Mouse (Mus musculus): Measurements from ENCODE around the gene 1700122O11Rik. TPM values are rescaled to one million over a fixed set of nuclear protein-coding genes. Genes with fewer than 3 reads are reported as not detected.

1700122O11Rik gene
- polyA plus RNA-seq (2016; fragmentation: Nextera tagmentation; extraction: Ambion mirVana), result not detected in 2 replicates

- H3K4me2 ChIP-seq, result peak within 1 kb of the TSS; percentile 47; the same call in 1 of the 2 replicates
- H3K36me3 ChIP-seq, result no peaks in the 10 kb centered on the region
- ATAC-seq (ENCODE audit: insufficient number of reproducible peaks, insufficient read depth, low FRiP score, low TSS enrichment, low read depth), result no peak
- H3K4me3 ChIP-seq (replicated peaks), result no peak within 1 kb of the TSS
- 0 out of 2 replicates have a peak, but pooled peaks cover 1% of the 10 kb centered on the region for H3K9me3 ChIP-seq
- WGBS, result 84% methylated on average over 2 of the region's 2 CpGs
- H3K27me3 ChIP-seq, result peaks cover 44% of the 10 kb centered on the region
- no peak within 1 kb of the TSS for H3K9ac ChIP-seq (replicated peaks)
- H3K27ac ChIP-seq, result 0 out of 2 replicates have a peak within 1 kb of the TSS, but pooled peaks have one; percentile 69
- H3K4me1 ChIP-seq (replicated peaks), result peaks cover 34% of the 10 kb centered on the region
These were observed at the start of gene 1700122O11Rik for GRCm38 (mm10) chr17:48038193-48038592. TSS of gene 1700122O11Rik (minus strand) at chr17:48038293.

DNA sequence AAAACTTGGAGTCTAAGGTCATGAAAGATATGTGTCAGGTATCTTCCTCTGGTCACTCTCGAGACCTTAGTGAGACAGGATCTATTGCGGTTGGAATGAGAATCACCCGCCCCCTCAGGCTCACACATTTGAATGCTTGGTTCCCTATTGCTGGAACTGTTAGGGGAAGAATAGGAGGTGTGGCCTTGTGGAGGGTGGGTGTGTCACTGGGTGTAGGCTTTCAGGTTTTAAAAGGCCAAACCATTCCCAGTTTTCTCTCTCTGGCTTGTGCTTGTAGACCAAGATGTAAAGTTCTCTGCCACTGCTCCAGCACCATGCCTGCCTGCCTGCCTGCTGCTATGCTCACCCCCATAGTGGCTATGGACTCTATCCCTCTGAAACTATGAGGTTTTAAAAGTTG is 42.5 kb upstream of the 1700122O11Rik start:
- WGBS, result 55% methylated on average over 3 of the region's 3 CpGs
- H3K4me2 ChIP-seq, result no peak overlapping the region
- no peak overlapping the region for H3K9ac ChIP-seq (replicated peaks)
- H3K27me3 ChIP-seq, result no peaks in the 10 kb centered on the region
- H3K36me3 ChIP-seq, result no peaks in the 10 kb centered on the region
- H3K9me3 ChIP-seq, result peaks cover 5% of the 10 kb centered on the region; the same call in 1 of the 2 replicates
- no peak for ATAC-seq (ENCODE audit: insufficient number of reproducible peaks, insufficient read depth, low FRiP score, low TSS enrichment, low read depth)
- H3K4me3 ChIP-seq (replicated peaks), result no peak overlapping the region
- 0 out of 2 replicates have a peak, but pooled peaks cover 2% of the 10 kb centered on the region for H3K4me1 ChIP-seq (replicated peaks)
- H3K27ac ChIP-seq, result no peak overlapping the region

DNA sequence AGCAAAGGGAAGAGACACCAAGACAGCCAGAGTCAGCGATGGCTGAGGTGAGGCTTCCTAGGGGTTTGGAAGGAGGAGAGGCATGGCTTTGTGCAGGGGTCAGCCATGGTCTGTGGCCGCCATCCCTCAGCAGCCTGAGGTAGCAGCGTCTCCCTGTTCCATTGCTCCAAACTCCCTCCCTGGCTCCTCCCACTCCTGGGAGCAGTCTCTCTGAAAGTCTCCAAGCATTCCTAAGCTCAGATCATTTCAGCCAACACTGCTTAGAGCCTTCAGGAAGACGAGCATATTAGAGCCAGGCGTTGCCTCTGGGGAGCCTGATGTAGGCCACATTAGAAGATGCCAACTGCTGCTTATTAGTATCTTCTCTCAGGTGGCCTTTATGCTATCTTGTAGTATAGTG is 29.6 kb upstream of the 1700122O11Rik start:
- H3K27me3 ChIP-seq, result no peaks in the 10 kb centered on the region
- 26% methylated on average over 5 of the region's 5 CpGs for whole genome bisulfite sequencing
- H3K9ac ChIP-seq (replicated peaks), result no peak overlapping the region
- no peaks in the 10 kb centered on the region for H3K36me3 ChIP-seq
- peaks cover 44% of the 10 kb centered on the region for H3K4me1 ChIP-seq (replicated peaks)
- H3K4me3 ChIP-seq (replicated peaks), result no peak overlapping the region
- no peaks in the 10 kb centered on the region for H3K9me3 ChIP-seq
- no peak for ATAC-seq (ENCODE audit: insufficient number of reproducible peaks, insufficient read depth, low FRiP score, low TSS enrichment, low read depth)
- H3K4me2 ChIP-seq, result peak overlapping the region; percentile 2; the same call in 1 of the 2 replicates
- H3K27ac ChIP-seq, result peak overlapping the region; percentile 29; the same call in 1 of the 2 replicates

DNA sequence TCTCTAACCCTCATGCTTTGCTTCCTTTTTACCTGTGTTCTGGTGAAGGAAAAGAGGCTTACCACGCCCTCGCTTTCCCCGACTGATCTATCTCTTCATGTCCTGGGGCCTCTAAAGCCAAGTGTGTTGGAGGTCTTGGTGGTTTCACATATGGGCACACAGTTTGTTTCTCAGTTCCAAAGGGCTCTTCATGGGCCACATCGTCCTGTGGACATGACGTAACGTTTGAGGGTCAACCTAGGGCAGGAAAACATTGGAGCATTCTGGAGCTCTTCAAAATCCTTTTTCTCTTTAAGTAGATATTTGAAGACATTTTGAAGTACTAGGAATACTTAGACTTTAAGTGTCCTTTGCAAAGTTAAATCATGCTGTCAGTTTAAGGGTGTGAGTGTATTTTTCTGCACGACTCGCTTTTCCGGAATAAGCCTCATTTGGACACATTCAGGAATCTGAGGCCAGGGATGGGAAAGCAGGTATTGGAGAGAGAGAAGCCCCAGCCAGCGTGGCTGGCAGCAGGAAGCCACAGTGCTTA is 29.1 kb upstream of the 1700122O11Rik start:
- WGBS, result 75% methylated on average over 10 of the region's 10 CpGs
- Histone ChIP-seq H3K4me2 (0 out of 2 replicates have a peak overlapping the region, but pooled peaks have one; percentile 2), H3K36me3 (no peaks in the 10 kb centered on the region), H3K27ac (peak overlapping the region; percentile 29; the same call in 1 of the 2 replicates), H3K27me3 (no peaks in the 10 kb centered on the region; the same call in 1 of the 2 replicates), H3K9me3 (no peaks in the 10 kb centered on the region), H3K9ac (replicated peaks) (no peak overlapping the region), H3K4me1 (replicated peaks) (peaks cover 44% of the 10 kb centered on the region), H3K4me3 (replicated peaks) (no peak overlapping the region)
- no peak for ATAC-seq (ENCODE audit: insufficient number of reproducible peaks, insufficient read depth, low FRiP score, low TSS enrichment, low read depth)

DNA sequence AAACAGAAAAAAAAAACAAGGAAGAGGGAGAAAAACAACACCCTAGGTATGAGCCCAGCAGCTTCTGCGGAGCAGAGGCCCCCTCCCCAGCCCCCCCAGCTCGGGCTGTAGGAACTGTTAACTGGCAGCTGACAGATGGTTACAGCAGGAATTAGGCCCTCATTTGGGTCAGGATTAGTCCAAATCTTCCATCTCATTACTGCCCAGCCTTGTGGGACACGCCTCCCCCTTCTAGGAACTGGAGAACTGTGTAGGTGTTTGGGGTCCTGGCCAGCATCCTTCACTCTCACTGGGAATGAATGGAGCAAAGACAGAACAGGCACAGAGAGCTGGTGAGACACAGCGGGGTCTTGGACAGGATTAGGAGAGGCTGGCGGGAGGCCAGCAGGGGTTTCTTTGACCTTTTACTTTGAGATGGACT is 27.0 kb upstream of the 1700122O11Rik start:
- peak overlapping the region; percentile 91 for H3K27ac ChIP-seq
- peaks cover 44% of the 10 kb centered on the region for H3K4me1 ChIP-seq (replicated peaks)
- H3K36me3 ChIP-seq, result no peaks in the 10 kb centered on the region
- H3K9me3 ChIP-seq, result no peaks in the 10 kb centered on the region
- no peak overlapping the region; the same call in 1 of the 2 replicates for H3K9ac ChIP-seq (replicated peaks)
- H3K4me3 ChIP-seq (replicated peaks), result no peak overlapping the region
- peak overlapping the region; percentile 42 for H3K4me2 ChIP-seq
- peak; percentile 82 for ATAC-seq (ENCODE audit: insufficient number of reproducible peaks, insufficient read depth, low FRiP score, low TSS enrichment, low read depth)
- H3K27me3 ChIP-seq, result no peaks in the 10 kb centered on the region; the same call in 1 of the 2 replicates
- 13% methylated on average over 5 of the region's 5 CpGs for WGBS

DNA sequence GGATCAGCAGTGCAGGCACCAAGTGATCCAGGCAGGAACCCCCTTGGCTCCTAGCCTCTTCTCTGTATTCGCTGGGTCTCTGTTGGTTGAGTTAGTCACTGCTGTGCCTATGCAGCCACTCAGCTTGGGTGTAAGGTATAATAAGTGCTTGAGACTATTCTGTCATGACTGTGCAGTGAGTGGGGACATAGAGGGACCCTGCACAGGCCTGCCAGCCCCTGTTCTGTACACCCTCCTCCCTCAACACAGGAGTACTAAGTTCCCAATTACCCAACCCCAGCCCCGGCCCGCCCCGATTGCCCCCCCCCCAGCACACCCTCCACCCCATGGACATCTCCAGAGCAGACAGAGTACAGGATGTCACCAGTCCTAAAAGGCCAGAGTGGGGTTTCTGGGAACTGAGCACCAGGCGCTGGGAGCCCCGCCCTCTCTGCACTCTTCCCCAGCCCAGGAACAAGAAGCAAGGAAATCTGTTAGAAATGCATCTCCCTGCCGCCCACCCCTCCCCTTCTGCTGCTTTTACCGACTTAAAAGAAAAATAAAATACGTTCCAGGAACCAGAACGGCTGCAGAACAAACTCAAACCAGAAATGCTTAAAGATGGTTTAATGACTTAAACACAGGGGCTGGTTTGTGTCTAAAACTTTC is 26.2 kb upstream of the 1700122O11Rik start:
- H3K4me3 ChIP-seq (replicated peaks), result no peak overlapping the region
- H3K4me1 ChIP-seq (replicated peaks), result peaks cover 44% of the 10 kb centered on the region
- no peaks in the 10 kb centered on the region for H3K36me3 ChIP-seq
- ATAC-seq (ENCODE audit: insufficient number of reproducible peaks, insufficient read depth, low FRiP score, low TSS enrichment, low read depth), result peak; percentile 78
- no peaks in the 10 kb centered on the region for H3K9me3 ChIP-seq
- H3K9ac ChIP-seq (replicated peaks), result peak overlapping the region; percentile 5; the same call in 1 of the 2 replicates
- H3K4me2 ChIP-seq, result peak overlapping the region; percentile 42
- peak overlapping the region; percentile 91 for H3K27ac ChIP-seq
- 23% methylated on average over 10 of the region's 10 CpGs for WGBS
- no peaks in the 10 kb centered on the region; the same call in 1 of the 2 replicates for H3K27me3 ChIP-seq

DNA sequence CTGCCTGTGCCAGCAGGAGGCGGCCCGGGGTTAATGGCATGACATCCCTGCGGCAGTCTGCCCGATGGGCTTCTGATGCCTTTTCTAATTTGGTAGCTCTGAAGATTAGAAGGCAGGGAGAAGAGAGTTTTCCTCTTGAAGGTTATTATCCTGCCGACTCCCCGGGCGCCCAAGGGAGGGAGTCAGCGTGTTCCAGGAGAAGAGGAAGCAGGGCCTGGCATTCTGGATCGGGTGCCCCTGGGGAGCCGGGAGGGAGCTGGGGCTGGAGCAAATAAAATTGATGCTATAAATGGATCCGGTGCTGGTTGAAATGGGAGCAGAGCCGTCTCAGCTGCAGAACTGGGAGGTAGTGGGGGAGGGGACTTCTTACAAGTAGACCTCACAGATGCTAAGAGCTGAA is 19.3 kb upstream of the 1700122O11Rik start:
- 0 out of 2 replicates have a peak, but pooled peaks have one; percentile 28 for ATAC-seq (ENCODE audit: insufficient number of reproducible peaks, insufficient read depth, low FRiP score, low TSS enrichment, low read depth)
- Histone ChIP-seq H3K36me3 (no peaks in the 10 kb centered on the region), H3K9ac (replicated peaks) (peak overlapping the region; percentile 32; the same call in 1 of the 2 replicates), H3K27me3 (peaks cover 42% of the 10 kb centered on the region), H3K4me3 (replicated peaks) (no peak overlapping the region; the same call in 1 of the 2 replicates), H3K4me1 (replicated peaks) (peaks cover 28% of the 10 kb centered on the region), H3K27ac (peak overlapping the region; percentile 53; the same call in 1 of the 2 replicates), H3K9me3 (peaks cover 4% of the 10 kb centered on the region; the same call in 1 of the 2 replicates), H3K4me2 (peak overlapping the region; percentile 46)
- WGBS, result 2% methylated on average over 12 of the region's 12 CpGs

GRCm38 (mm10) chr17:48055076-48055816 is 17.2 kb upstream of the 1700122O11Rik start:
- H3K4me3 ChIP-seq (replicated peaks), result no peak overlapping the region
- 50% methylated on average over 20 of the region's 20 CpGs for WGBS
- peaks cover 31% of the 10 kb centered on the region for H3K4me1 ChIP-seq (replicated peaks)
- H3K4me2 ChIP-seq, result no peak overlapping the region
- no peak for ATAC-seq (ENCODE audit: insufficient number of reproducible peaks, insufficient read depth, low FRiP score, low TSS enrichment, low read depth)
- no peaks in the 10 kb centered on the region for H3K36me3 ChIP-seq
- no peak overlapping the region for H3K9ac ChIP-seq (replicated peaks)
- H3K27me3 ChIP-seq, result peaks cover 45% of the 10 kb centered on the region
- peaks cover 4% of the 10 kb centered on the region; the same call in 1 of the 2 replicates for H3K9me3 ChIP-seq
- H3K27ac ChIP-seq, result no peak overlapping the region

DNA sequence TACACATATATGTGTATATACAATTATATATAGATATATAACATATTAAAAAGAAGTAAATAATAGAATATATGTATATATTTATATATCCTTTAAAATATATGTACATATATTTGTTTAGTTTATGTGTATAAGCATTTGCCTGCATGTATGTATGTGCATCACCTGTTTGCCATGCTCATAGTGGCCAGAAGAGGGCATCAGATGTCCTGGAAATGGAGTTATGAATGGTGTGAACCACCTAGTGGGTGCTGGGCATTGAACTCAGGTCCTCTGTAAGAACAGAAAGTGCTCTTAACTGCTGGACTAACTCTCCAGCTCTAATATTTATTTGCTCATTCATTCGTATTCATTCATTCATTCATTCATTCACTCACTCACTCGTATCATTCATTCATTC is 15.6 kb upstream of the 1700122O11Rik start:
- H3K27ac ChIP-seq, result no peak overlapping the region
- no peak overlapping the region for H3K4me2 ChIP-seq
- H3K4me1 ChIP-seq (replicated peaks), result peaks cover 40% of the 10 kb centered on the region
- H3K4me3 ChIP-seq (replicated peaks), result no peak overlapping the region
- no peaks in the 10 kb centered on the region for H3K36me3 ChIP-seq
- WGBS, result 82% methylated on average over 2 of the region's 2 CpGs
- no peak overlapping the region for H3K9ac ChIP-seq (replicated peaks)
- no peak for ATAC-seq (ENCODE audit: insufficient number of reproducible peaks, insufficient read depth, low FRiP score, low TSS enrichment, low read depth)
- peaks cover 4% of the 10 kb centered on the region; the same call in 1 of the 2 replicates for H3K9me3 ChIP-seq
- H3K27me3 ChIP-seq, result peaks cover 47% of the 10 kb centered on the region

DNA sequence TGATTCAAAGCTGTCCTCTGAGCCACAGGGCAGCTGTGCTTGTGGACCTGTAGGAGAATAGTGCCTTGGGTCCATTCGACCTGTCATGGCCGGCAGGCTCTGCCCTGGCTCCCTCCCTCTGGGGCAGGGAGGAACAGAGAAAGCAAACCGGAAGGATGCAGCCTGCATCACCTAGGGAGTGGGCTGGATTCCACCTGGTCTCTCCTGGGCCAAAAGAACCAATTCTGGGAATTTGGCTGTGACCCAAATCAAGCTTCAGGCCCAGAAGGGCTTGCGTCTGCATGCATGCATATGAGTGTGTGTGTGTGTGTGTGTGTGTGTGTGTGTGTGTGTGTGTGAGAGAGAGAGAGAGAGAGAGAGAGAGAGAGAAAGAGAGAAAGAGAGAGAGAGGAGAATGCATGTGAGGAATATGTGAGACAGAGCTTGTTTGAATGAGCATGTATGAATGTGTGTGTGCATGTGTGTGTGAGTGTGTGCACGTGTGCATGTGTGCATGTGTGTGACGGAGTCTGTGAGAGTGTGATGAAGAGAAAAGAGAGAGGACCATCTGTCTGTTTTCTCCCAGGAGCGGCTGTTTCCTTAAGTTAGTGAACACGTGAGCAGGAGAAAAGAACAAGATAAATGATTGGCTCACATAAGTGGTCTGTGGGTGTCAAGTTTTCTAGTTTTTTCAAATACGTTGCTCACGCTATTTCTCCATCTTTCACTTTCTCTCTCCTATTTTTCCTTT is 14.4 kb upstream of the 1700122O11Rik start:
- Histone ChIP-seq H3K4me2 (no peak overlapping the region), H3K27ac (no peak overlapping the region), H3K9ac (replicated peaks) (no peak overlapping the region), H3K27me3 (peaks cover 42% of the 10 kb centered on the region), H3K4me3 (replicated peaks) (no peak overlapping the region), H3K36me3 (no peaks in the 10 kb centered on the region), H3K9me3 (peaks cover 4% of the 10 kb centered on the region; the same call in 1 of the 2 replicates), H3K4me1 (replicated peaks) (peaks cover 30% of the 10 kb centered on the region)
- WGBS, result 75% methylated on average over 10 of the region's 10 CpGs
- ATAC-seq (ENCODE audit: insufficient number of reproducible peaks, insufficient read depth, low FRiP score, low TSS enrichment, low read depth), result no peak

All from limb, embryonic 12.5 days (tissue).